Mouse (Mus musculus): ENCODE measurements around the gene Peli3.

Gene Peli3

DNA sequence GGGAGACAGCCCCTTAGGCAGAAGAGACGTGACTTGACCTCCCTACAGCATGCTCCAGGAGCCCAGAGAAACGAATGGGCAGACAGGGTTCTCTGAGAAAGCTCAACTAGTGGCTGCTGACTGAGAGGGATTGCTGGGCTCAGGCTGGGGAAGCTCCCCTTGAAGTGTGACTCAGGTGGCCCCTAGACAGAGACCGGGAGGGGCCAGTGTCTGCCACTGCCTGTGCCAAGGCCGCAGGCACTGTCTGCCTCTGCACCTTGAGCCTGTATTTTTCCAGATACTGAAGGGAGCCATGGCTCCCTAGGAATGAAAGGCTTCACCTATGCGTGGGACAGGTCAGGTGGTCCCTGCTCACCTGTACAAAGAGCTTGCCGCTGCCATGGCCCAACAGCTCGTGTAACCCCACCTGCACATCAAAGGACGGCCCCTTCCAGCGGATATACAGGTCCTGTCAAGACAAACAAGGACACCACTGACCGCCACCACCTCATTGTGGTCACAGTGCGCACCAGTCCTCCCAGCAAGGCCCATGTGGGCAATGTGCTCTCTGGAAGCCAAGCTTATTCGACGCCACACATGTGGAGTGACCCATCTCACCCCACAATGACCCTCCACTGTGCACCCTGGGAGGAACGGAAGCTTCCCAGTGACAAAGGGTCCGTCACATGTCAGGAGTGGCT is 26.9 kb downstream of the Peli3 start:
- no peak for DNase-seq (ENCODE audit: low read depth, low spot score)

DNA sequence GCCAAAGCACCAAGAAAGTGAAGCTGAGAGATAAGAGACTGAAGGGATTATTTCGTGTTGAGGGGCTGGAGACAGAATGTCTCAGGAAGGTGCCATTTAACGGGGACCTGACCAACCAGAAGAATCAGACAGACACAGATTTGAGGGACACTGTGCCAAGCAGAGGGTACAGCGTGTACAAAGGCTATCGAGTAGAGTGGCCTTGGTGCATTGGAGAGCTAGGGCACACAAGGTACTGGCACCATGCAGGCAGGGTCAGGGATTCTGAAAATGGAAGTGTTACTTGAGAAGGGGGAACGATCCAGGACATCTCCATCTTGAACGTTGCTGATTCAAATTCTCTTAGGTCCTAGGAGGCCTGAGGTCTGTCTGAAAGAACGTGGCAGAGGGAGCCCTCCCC is 33.6 kb downstream of the Peli3 start:
- DNase-seq (ENCODE audit: low read depth, low spot score), result no peak

DNA sequence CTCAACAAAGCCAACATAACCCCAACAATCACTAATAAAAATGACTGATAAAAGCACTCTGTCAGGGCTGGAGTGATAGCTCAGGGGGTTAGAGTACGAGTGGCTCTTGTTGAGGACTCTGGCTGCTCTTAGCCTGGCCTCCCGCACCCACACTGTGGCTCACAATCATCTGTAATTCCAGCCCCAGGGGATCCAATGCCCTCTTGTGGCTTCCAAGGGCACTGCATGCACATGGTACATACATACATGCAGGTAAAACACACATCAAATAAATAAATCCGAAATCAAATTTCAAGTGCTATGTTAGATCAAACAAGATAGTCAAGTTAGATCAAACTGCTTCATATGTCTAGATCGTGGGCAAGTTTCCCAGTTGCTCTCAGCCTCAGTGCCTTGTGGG is 34.8 kb downstream of the Peli3 start:
- peak; percentile 33 for DNase-seq (ENCODE audit: low read depth, low spot score)

DNA sequence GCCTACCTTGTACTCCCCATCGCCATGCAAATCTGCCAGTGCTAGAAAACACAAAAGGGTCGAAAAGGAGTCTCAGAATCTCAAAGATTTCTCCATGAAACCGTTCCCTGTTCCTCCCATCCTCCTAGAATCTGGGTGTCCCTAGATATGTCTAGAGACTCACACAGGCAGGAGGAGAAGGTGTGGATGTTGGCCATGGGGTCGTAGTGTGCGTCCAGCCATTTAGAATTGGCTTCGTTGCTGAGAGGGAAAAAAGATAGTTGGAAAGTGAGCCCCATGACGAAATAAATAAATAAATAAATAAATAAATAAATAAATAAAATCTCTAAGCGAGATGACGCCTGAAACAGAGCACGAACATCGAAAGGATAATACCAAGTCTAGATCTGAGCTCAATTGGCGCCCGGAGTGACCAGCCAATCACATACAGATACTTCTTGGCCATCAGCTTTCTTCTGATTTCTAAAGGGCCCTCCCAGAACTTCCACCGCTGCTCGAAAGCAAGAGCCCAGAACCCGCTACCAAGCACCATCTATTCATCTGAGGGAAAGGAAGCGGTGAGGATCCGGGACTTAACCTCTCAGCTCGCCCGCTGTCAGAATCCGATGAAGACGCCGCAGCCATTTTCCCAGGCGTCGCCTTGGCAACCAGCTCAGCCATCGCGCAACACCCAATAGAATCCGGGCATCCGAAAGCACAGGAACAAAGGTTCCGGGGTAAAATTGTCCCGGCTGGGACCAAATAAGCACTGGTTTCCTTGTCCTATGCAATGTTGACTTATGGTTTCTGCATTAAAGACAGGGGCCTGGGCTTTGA is 36.7 kb downstream of the Peli3 start, which contains the start of gene Bbs1:
Bbs1 (minus strand) TSS at position 650 of the 816 bp plus-strand sequence.
- peak; percentile 92 for DNase-seq (ENCODE audit: low read depth, low spot score)

DNA sequence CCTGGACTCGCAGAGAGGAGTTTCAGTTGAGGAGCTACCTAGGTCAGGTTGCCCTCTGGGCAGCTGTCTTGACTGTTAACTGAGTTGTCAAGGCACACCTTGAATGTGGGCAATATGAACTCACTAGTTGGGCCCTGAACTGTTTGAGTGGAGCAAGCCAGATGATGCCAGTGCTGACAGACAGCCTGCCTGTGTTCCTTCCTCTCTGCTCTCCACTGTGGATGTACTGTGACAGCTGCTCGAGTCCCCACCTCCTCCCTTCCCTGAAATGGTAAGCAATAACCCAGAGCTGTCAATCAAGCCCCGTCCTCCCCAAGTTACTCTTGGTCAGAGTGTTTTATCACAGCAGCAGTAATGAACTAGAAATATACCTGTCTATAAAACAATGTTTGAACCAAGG is 43.0 kb downstream of the Peli3 start:
- no peak for DNase-seq (ENCODE audit: low read depth, low spot score)

DNA sequence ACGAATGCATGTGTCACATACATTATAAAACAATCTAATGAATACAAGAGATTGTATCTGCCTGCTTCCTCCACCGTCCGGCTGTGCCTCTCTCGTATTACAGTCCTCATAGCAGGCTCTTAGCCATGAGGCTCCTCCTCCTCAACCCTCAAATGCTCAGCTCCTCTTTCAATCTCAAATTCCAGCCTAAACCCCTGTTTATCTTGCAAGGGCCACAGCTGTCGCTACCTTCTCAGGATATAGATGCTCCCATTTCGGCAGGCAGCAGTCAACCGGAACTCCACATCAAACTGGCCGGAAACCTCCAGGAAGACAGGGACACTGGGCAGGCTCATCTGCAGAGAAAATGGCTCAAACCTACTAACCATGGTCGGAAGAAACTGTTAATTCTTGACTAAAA is 44.0 kb downstream of the Peli3 start:
- DNase-seq (ENCODE audit: low read depth, low spot score), result no peak

DNA sequence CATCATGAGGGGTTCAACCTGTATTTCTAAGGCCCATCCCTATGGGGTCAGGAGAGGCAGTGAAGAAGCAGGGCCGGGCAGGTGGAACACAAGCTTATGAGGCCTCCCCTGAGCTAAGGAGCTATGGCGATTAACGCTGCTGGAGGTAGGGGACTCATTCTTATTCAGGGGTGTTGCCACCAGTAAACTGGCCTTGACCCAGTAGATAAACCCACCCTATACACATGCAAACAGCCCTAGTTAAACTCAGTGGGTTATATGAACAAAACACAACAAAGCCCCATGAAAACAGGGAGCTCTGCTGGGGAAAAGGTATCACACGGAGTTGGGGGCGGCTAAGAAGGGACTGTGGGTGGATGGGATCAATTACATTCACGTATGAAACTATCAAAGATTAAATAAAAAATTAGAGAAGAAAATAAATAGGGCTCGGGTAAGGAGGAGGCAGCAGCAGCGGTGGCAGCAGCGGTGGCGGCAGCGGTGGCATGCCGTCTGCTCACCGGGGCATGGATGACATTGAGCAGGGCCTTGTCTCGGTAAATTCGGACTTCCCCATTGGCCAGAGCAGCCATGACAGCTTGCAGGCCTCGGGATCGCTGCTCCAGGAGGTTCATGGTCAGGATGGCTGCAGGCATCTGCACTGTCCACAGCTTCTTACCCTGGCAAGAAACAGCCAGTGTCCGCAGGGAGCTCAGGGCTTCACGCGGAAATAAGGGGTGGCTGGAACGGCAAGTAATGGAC is 46.0 kb downstream of the Peli3 start:
- no peak for DNase-seq (ENCODE audit: low read depth, low spot score)

DNA sequence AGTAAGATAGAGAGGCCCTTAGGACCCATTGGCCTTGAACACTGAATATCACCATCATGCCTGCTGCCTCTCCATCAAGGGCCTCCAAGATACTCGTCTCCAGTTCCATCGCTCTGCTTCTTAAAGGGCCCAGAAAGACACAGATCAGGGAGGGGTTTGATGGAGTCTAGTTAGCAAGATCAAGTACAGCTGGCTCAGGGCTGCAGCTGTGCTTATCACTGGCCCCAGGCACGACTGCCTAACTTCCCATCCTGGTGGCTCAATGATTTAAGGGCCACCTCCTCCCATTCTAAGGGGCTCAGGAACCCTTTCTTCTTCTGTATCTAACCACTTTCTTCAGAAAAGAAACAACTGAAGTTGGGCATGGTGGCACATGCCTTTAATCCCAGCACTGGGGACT is 51.1 kb downstream of the Peli3 start:
- no peak for DNase-seq (ENCODE audit: low read depth, low spot score)

DNA sequence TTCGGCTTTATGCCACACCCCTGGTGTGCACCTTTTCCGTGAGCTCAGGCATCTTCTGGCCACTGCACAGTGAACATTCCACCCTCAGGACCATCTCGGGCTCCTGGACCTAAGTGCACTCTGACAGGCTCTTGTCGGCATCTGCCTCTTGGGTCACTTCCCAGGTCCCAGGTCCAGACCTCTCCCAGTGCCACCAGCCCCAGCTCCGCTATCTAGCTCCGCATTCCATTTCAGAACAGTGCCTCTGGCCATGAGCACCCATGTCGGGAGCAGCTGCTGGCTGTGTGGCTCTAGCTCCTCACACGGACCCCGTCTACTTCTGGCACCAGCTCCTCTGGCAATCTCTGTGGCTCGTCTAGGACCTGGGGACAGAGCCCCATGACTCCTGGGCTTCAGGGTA is 53.1 kb downstream of the Peli3 start:
- no peak for DNase-seq (ENCODE audit: low read depth, low spot score)

DNA sequence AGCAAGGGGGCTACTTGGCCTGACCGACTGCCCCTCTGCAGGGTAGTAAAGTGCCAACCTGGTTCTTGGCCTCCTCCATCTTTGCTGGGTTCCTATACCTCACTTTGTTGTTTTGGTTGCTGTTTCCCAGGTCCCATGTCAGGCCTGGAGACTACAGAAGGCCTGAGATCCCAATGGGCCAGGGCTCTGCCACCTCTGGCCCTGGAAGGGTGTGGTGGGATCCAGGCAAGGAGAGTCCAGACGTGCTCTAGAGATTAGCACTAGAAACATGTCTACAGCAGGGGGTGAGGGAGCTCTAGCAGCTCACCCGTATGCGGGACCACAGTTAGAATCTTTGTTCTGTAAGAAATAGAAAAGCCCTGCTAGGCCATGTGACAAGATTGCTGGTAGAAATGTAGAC is 59.0 kb downstream of the Peli3 start:
- no peak for DNase-seq (ENCODE audit: low read depth, low spot score)
